Mouse (Mus musculus): ENCODE data around the gene Gcc1. TPM values are rescaled to one million over a fixed set of nuclear protein-coding genes. Genes with fewer than 3 reads are reported as not detected.
A peak's percentile ranks its signal among the peaks of the same experiment; 100 is the strongest.

Gene Gcc1
- polyA plus RNA-seq, 1 experiment from 2014 or later: 7.2 TPM

GRCm38 (mm10) chr6:28423767-28424695 lies 4.2 kb downstream of the Gcc1 start:
- Histone ChIP-seq H3K9ac (ENCODE audit: low read length) (peak overlapping the region; percentile 96), H3K36me3 (ENCODE audit: control insufficient read depth, insufficient read depth, low read length) (peaks cover 18% of the 10 kb centered on the region), H3K4me1 (ENCODE audit: control insufficient read depth, insufficient read depth, low read length) (peaks cover 27% of the 10 kb centered on the region), H3K9me3 (replicated peaks; ENCODE audit: control insufficient read depth, low read length) (no peaks in the 10 kb centered on the region), H3K27me3 (replicated peaks; ENCODE audit: control insufficient read depth, insufficient read depth, low read length) (no peaks in the 10 kb centered on the region), H3K4me3 (ENCODE audit: low read depth, low read length) (peak overlapping the region; percentile 92), H3K4me2 (ENCODE audit: low read length) (peak overlapping the region; percentile 72), H3K27ac (ENCODE audit: low read depth, low read length) (peak overlapping the region; percentile 78)
- ATAC-seq (peak; percentile 45), DNase-seq (ENCODE audit: low spot score) (peak; percentile 44)
- WGBS: 14% methylated on average over 33 of the region's 46 CpGs

GRCm38 (mm10) chr6:28423313-28423712 lies 4.9 kb downstream of the Gcc1 start, which contains the start of gene Arf5:
Gene Arf5 (plus strand): TSS chr6:28423560.
- peak; percentile 79 for ATAC-seq
- WGBS: under 1% methylated on average over 18 of the region's 42 CpGs
- peaks cover 27% of the 10 kb centered on the region for H3K4me1 ChIP-seq (ENCODE audit: control insufficient read depth, insufficient read depth, low read length)

DNA sequence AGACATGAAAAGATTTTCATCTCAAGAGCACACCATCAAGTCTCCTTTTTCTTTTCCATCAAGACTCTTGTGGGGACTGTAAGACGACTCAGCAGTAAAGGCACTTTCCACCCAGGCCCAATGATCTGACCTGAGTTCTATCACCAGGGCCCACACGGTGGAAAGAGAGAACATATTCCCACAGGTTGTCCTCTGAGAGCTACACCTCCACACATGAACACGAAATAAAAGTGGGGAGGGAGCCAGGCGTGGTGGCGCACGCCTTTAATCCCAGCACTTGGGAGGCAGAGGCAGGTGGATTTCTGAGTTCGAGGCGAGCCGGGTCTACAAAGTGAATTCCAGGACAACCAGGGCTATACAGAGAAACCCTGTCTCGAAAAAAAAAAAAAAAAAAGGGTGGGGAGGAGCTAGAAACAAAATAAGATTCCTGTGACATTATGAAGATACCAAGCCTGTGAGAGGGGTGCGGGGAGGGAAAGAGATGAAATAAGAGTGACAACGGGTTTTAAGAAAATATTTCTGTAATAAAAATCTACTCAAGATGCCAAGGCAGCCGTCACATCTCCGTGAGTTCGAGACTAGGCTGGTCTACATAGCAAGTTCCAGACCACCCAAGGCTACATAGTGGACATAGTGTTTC lies 5.4 kb downstream of the Gcc1 start:
- H3K4me2 ChIP-seq (ENCODE audit: low read length): peak overlapping the region; percentile 72
- no peaks in the 10 kb centered on the region for H3K9me3 ChIP-seq (replicated peaks; ENCODE audit: control insufficient read depth, low read length)
- H3K4me3 ChIP-seq (ENCODE audit: low read depth, low read length): peak overlapping the region; percentile 92; the same call in 1 of the 2 replicates
- DNase-seq (ENCODE audit: low spot score): no peak
- H3K27ac ChIP-seq (ENCODE audit: low read depth, low read length): no peak overlapping the region
- H3K36me3 ChIP-seq (ENCODE audit: control insufficient read depth, insufficient read depth, low read length): peaks cover 31% of the 10 kb centered on the region
- WGBS: 68% methylated on average over 15 of the region's 15 CpGs
- peaks cover 27% of the 10 kb centered on the region for H3K4me1 ChIP-seq (ENCODE audit: control insufficient read depth, insufficient read depth, low read length)
- no peak overlapping the region; the same call in 1 of the 2 replicates for H3K9ac ChIP-seq (ENCODE audit: low read length)
- no peaks in the 10 kb centered on the region for H3K27me3 ChIP-seq (replicated peaks; ENCODE audit: control insufficient read depth, insufficient read depth, low read length)
- no peak; the same call in 1 of the 2 replicates for ATAC-seq

More at GRCm38 (mm10) chr6:28423313-28423712, 4.9 kb downstream of the Gcc1 start, which contains the start of gene Arf5:
- peak; percentile 93 for DNase-seq (ENCODE audit: low spot score)
- Histone ChIP-seq H3K27me3 (replicated peaks; ENCODE audit: control insufficient read depth, insufficient read depth, low read length) (no peaks in the 10 kb centered on the region), H3K4me3 (ENCODE audit: low read depth, low read length) (peak within 1 kb of the TSS; percentile 92), H3K36me3 (ENCODE audit: control insufficient read depth, insufficient read depth, low read length) (peaks cover 25% of the 10 kb centered on the region), H3K9me3 (replicated peaks; ENCODE audit: control insufficient read depth, low read length) (no peaks in the 10 kb centered on the region), H3K27ac (ENCODE audit: low read depth, low read length) (peak within 1 kb of the TSS; percentile 78), H3K9ac (ENCODE audit: low read length) (peak within 1 kb of the TSS; percentile 96), H3K4me2 (ENCODE audit: low read length) (peak within 1 kb of the TSS; percentile 72)

DNA sequence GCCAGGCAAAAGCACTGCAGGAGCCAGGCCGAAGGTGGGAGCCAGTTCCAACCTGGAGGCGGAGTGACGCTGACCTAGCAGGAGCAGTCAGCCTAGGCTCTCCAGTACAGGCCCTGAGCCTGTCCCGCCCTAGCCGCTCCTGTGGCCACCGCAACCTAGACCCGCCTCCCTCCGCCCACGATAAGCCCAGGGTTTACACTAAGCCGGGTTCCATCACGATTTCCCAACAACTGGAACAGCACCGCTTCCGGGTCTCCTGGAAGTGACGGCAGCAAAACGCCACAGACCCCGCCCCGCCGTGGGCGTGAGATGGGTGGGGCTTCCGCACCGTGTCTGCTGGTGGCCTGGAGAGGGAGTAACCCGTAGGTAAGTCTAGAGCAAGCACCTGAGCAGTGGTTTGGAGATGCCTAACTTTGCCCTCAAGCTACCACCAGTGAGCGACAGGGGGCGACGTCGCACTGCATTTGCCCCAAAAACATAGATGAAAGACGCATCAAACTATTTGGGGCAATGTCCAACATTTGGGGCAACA lies 6.7 kb downstream of the Gcc1 start:
- no peaks in the 10 kb centered on the region for H3K27me3 ChIP-seq (replicated peaks; ENCODE audit: control insufficient read depth, insufficient read depth, low read length)
- H3K4me2 ChIP-seq (ENCODE audit: low read length): peak overlapping the region; percentile 82
- no peaks in the 10 kb centered on the region for H3K9me3 ChIP-seq (replicated peaks; ENCODE audit: control insufficient read depth, low read length)
- peak overlapping the region; percentile 89 for H3K4me3 ChIP-seq (ENCODE audit: low read depth, low read length)
- H3K36me3 ChIP-seq (ENCODE audit: control insufficient read depth, insufficient read depth, low read length): peaks cover 34% of the 10 kb centered on the region
- peak overlapping the region; percentile 81 for H3K9ac ChIP-seq (ENCODE audit: low read length)
- under 1% methylated on average over 27 of the region's 27 CpGs for WGBS
- peak; percentile 83 for ATAC-seq
- no peak overlapping the region for H3K27ac ChIP-seq (ENCODE audit: low read depth, low read length)
- DNase-seq (ENCODE audit: low spot score): peak; percentile 93
- H3K4me1 ChIP-seq (ENCODE audit: control insufficient read depth, insufficient read depth, low read length): peaks cover 27% of the 10 kb centered on the region

GRCm38 (mm10) chr6:28420865-28421264 lies 7.3 kb downstream of the Gcc1 start:
- no peaks in the 10 kb centered on the region for H3K27me3 ChIP-seq (replicated peaks; ENCODE audit: control insufficient read depth, insufficient read depth, low read length)
- H3K27ac ChIP-seq (ENCODE audit: low read depth, low read length): no peak overlapping the region
- peaks cover 28% of the 10 kb centered on the region for H3K36me3 ChIP-seq (ENCODE audit: control insufficient read depth, insufficient read depth, low read length)
- H3K4me2 ChIP-seq (ENCODE audit: low read length): peak overlapping the region; percentile 82
- WGBS: 26% methylated on average over 13 of the region's 13 CpGs
- ATAC-seq: no peak
- H3K9me3 ChIP-seq (replicated peaks; ENCODE audit: control insufficient read depth, low read length): no peaks in the 10 kb centered on the region
- no peak for DNase-seq (ENCODE audit: low spot score)
- peak overlapping the region; percentile 89 for H3K4me3 ChIP-seq (ENCODE audit: low read depth, low read length)
- peak overlapping the region; percentile 81 for H3K9ac ChIP-seq (ENCODE audit: low read length)
- H3K4me1 ChIP-seq (ENCODE audit: control insufficient read depth, insufficient read depth, low read length): peaks cover 27% of the 10 kb centered on the region

DNA sequence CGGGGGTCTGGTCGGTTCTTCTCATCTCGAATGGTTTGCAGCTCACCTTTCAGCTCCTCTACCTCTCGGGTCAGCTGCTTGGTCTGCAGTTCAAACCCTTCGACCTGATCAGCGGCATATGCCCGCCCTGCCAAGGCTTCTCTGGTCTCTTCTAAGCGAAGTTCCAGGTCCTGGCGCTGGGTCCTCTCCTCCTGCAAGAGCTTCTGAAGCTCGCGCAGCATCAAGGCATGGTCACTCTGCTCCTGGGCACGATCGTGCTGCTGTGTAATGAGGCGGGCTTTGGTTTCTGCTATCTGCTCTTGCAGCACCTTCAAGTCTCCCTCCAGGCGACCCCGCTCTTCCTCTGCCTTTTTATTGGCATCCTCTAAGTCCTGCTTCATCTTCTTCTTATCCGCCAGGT lies 7.8 kb downstream of the Gcc1 start:
- H3K27ac ChIP-seq (ENCODE audit: low read depth, low read length): no peak overlapping the region
- H3K9ac ChIP-seq (ENCODE audit: low read length): 0 out of 2 replicates have a peak overlapping the region, but pooled peaks have one; percentile 3
- H3K4me2 ChIP-seq (ENCODE audit: low read length): peak overlapping the region; percentile 82
- ATAC-seq (no peak), DNase-seq (ENCODE audit: low spot score) (no peak)
- 82% methylated on average over 17 of the region's 17 CpGs for WGBS
- H3K36me3 ChIP-seq (ENCODE audit: control insufficient read depth, insufficient read depth, low read length): peaks cover 25% of the 10 kb centered on the region
- H3K27me3 ChIP-seq (replicated peaks; ENCODE audit: control insufficient read depth, insufficient read depth, low read length): no peaks in the 10 kb centered on the region
- no peaks in the 10 kb centered on the region for H3K9me3 ChIP-seq (replicated peaks; ENCODE audit: control insufficient read depth, low read length)
- peaks cover 27% of the 10 kb centered on the region for H3K4me1 ChIP-seq (ENCODE audit: control insufficient read depth, insufficient read depth, low read length)
- peak overlapping the region; percentile 89 for H3K4me3 ChIP-seq (ENCODE audit: low read depth, low read length)

DNA sequence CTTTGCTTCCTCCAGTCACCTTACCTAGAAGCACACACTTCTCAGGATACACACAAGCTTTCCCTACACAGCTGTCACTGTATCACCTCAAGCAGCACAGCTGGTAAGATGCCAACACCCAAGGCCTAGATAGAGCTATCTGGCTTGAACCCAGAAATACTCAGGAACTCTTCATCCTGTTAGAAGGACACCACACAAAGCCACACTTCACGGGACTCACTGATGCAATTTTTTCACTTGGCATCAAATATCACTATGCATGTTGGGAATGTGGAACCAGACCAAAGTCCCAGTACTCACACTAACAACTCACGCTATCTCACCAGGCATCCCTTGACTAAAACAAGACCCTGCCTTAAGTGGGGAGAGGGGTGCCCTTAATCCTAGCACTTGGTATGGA lies 8.5 kb downstream of the Gcc1 start:
- H3K4me2 ChIP-seq (ENCODE audit: low read length): peak overlapping the region; percentile 82
- DNase-seq (ENCODE audit: low spot score): no peak
- no peak overlapping the region for H3K9ac ChIP-seq (ENCODE audit: low read length)
- WGBS: 76% methylated on average over 2 of the region's 2 CpGs
- H3K36me3 ChIP-seq (ENCODE audit: control insufficient read depth, insufficient read depth, low read length): peaks cover 27% of the 10 kb centered on the region
- ATAC-seq: no peak
- no peak overlapping the region for H3K27ac ChIP-seq (ENCODE audit: low read depth, low read length)
- no peak overlapping the region for H3K4me3 ChIP-seq (ENCODE audit: low read depth, low read length)
- no peaks in the 10 kb centered on the region for H3K27me3 ChIP-seq (replicated peaks; ENCODE audit: control insufficient read depth, insufficient read depth, low read length)
- H3K4me1 ChIP-seq (ENCODE audit: control insufficient read depth, insufficient read depth, low read length): peaks cover 23% of the 10 kb centered on the region
- H3K9me3 ChIP-seq (replicated peaks; ENCODE audit: control insufficient read depth, low read length): no peaks in the 10 kb centered on the region

DNA sequence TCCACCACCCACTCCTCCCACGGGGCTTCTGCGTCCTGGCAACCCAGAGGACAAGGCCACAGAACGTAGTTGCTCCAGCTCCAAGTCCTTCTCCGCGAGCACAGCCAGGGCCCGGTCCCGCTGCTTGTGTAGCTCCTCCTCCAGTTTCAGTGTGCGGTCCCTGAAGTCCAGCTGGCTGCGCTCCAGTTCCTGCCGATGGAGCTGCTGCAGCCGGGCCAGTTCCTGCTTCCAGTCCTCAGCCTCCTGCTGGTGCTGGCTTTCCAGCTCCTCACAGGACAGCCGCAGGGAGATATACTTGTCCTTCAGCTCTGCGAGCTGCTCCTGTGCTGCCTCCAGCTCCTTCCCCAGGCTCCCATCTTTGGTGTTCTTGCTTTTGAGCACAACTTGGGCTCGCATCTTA lies 9.7 kb downstream of the Gcc1 start:
- H3K4me2 ChIP-seq (ENCODE audit: low read length): no peak overlapping the region
- peaks cover 17% of the 10 kb centered on the region for H3K4me1 ChIP-seq (ENCODE audit: control insufficient read depth, insufficient read depth, low read length)
- no peaks in the 10 kb centered on the region for H3K9me3 ChIP-seq (replicated peaks; ENCODE audit: control insufficient read depth, low read length)
- no peak for ATAC-seq
- H3K27me3 ChIP-seq (replicated peaks; ENCODE audit: control insufficient read depth, insufficient read depth, low read length): no peaks in the 10 kb centered on the region
- 82% methylated on average over 14 of the region's 14 CpGs for WGBS
- H3K36me3 ChIP-seq (ENCODE audit: control insufficient read depth, insufficient read depth, low read length): peaks cover 27% of the 10 kb centered on the region
- no peak overlapping the region for H3K4me3 ChIP-seq (ENCODE audit: low read depth, low read length)
- no peak overlapping the region for H3K27ac ChIP-seq (ENCODE audit: low read depth, low read length)
- DNase-seq (ENCODE audit: low spot score): no peak
- H3K9ac ChIP-seq (ENCODE audit: low read length): no peak overlapping the region

Data from forebrain, embryonic 14.5 days (tissue).